Mouse (Mus musculus): Measurements from ENCODE around the gene Washc4. TPM values are rescaled to one million over a fixed set of nuclear protein-coding genes. Genes with fewer than 3 reads are reported as not detected.

The Washc4 gene
- polyA plus RNA-seq, 1 experiment, result 6.5 TPM

DNA sequence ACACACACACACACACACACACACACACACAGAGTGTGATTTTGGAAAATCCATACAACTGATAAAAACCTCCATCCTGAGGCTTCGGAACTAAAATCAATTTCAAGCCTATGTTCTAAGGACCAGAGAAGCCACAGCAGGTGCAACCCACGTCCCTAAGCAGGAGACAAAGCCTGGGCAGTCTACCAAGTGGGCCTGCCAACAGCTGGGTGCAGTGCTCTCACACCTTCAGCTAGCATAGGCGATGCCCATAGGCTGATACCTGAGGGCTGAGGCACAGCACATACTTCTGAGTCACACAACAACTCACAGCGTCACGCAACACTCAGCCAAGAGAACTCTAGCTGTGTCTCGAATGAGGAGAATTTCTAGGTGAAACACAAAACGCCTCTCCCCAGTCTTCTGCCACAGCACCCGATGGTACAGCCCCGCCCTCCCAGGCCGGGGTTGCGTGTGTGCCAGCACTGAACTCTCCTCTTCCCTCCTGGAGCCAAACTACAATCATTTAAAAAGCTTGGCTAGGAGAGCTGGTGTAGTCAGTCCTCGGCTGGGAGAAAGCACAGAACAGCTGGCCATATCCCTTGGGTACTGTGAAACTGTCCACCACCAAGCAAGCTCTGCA lies 75.4 kb downstream of the Washc4 start:
- H3K4me1 ChIP-seq (ENCODE audit: control insufficient read depth, insufficient read depth, insufficient read length, low read length), result no peaks in the 10 kb centered on the region
- no peak overlapping the region for H3K4me3 ChIP-seq (ENCODE audit: insufficient read depth, low read depth, low read length)
- no peak overlapping the region for H3K27ac ChIP-seq (replicated peaks; ENCODE audit: low read depth, low read length)

GRCm38 (mm10) chr10:83620350-83621055 lies 77.0 kb downstream of the Washc4 start:
- H3K27ac ChIP-seq (replicated peaks; ENCODE audit: low read depth, low read length), result no peak overlapping the region
- no peak overlapping the region for H3K4me3 ChIP-seq (ENCODE audit: insufficient read depth, low read depth, low read length)

GRCm38 (mm10) chr10:83624065-83624464 lies 80.5 kb downstream of the Washc4 start:
- Histone ChIP-seq H3K4me3 (ENCODE audit: insufficient read depth, low read depth, low read length) (no peak overlapping the region), H3K27ac (replicated peaks; ENCODE audit: low read depth, low read length) (no peak overlapping the region), H3K4me1 (ENCODE audit: control insufficient read depth, insufficient read depth, insufficient read length, low read length) (no peaks in the 10 kb centered on the region)

More at GRCm38 (mm10) chr10:83620350-83621055, 77.0 kb downstream of the Washc4 start:
- no peaks in the 10 kb centered on the region for H3K4me1 ChIP-seq (ENCODE audit: control insufficient read depth, insufficient read depth, insufficient read length, low read length)

DNA sequence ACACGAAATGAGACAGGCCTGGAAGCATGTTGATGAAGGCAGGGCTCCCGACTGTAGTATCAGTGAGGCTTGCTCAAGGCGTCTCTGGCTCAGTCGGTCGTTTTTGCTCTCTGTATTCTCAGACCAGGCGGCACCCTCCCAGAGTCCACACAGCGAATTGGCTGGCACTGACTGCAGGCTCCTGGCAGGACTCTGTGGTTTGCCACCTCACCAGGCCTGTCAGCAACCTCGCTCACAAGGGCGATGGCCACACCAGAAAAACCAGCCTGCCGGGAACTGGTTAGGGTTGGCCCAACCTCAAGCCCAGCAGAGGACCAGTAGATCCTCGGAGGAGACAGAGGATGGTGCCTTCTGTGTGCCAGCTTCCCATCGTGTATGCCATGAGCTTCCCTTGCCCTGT lies 81.3 kb downstream of the Washc4 start:
- no peak overlapping the region for H3K27ac ChIP-seq (replicated peaks; ENCODE audit: low read depth, low read length)
- H3K4me1 ChIP-seq (ENCODE audit: control insufficient read depth, insufficient read depth, insufficient read length, low read length), result no peaks in the 10 kb centered on the region
- H3K4me3 ChIP-seq (ENCODE audit: insufficient read depth, low read depth, low read length), result no peak overlapping the region

GRCm38 (mm10) chr10:83627113-83627687 lies 83.6 kb downstream of the Washc4 start:
- Histone ChIP-seq H3K27ac (replicated peaks; ENCODE audit: low read depth, low read length) (no peak overlapping the region), H3K4me3 (ENCODE audit: insufficient read depth, low read depth, low read length) (no peak overlapping the region), H3K4me1 (ENCODE audit: control insufficient read depth, insufficient read depth, insufficient read length, low read length) (no peaks in the 10 kb centered on the region)

- no peaks in the 10 kb centered on the region for H3K4me1 ChIP-seq (ENCODE audit: control insufficient read depth, insufficient read depth, insufficient read length, low read length)
- no peak overlapping the region for H3K27ac ChIP-seq (replicated peaks; ENCODE audit: low read depth, low read length)
- no peak overlapping the region for H3K4me3 ChIP-seq (ENCODE audit: insufficient read depth, low read depth, low read length)
Observed at GRCm38 (mm10) chr10:83628241-83628640, 84.7 kb downstream of the Washc4 start.

DNA sequence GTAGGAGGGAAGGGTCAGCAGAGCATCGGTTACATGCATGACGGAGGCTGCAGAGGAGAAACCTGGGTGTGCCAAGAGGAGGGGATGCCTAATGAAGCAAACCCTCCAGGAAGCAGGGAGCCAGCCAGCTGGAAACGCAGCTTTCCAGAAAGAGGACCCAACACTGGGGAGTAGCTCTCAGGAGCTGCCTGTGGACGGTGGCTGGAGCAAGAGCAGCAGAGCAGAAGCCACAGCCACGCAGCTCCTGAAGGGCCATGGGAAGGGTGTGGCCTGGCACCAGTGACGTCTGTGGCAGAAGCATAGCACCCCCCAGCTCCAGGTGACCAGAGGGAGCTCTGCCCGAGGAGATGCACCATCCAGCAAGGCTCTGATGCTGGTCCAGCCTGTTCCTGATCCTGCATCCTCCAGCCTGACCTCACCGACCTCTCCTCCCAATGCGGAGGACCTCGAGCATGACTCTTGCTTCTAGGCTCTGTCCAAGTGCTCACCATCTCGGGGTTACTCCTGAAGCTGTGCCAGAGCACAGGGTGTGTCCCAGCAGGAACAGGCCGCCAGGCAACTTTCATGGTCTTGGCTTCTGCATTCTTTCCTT lies 85.7 kb downstream of the Washc4 start:
- Histone ChIP-seq H3K4me3 (ENCODE audit: insufficient read depth, low read depth, low read length) (no peak overlapping the region), H3K4me1 (ENCODE audit: control insufficient read depth, insufficient read depth, insufficient read length, low read length) (no peaks in the 10 kb centered on the region), H3K27ac (replicated peaks; ENCODE audit: low read depth, low read length) (no peak overlapping the region)

DNA sequence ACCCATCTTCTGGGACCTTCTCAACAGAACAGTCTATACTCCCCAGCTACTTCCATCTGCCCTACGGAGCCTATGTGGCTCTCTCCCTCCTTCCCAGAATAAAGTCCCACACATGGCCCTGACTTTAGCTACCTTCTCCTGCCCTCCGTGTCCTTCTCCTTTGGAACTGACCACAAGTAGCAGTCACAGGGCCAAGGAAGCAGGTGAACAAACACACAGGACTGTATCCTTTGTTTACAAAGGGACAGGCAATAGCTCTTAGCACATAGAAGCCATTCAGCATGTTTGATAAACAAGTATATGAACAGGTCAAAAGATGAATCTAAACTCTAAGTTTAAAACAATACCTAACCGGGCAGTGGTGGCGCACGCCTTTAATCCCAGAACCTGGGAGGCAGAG lies 86.3 kb downstream of the Washc4 start:
- H3K27ac ChIP-seq (replicated peaks; ENCODE audit: low read depth, low read length), result no peak overlapping the region
- no peaks in the 10 kb centered on the region for H3K4me1 ChIP-seq (ENCODE audit: control insufficient read depth, insufficient read depth, insufficient read length, low read length)
- no peak overlapping the region for H3K4me3 ChIP-seq (ENCODE audit: insufficient read depth, low read depth, low read length)

DNA sequence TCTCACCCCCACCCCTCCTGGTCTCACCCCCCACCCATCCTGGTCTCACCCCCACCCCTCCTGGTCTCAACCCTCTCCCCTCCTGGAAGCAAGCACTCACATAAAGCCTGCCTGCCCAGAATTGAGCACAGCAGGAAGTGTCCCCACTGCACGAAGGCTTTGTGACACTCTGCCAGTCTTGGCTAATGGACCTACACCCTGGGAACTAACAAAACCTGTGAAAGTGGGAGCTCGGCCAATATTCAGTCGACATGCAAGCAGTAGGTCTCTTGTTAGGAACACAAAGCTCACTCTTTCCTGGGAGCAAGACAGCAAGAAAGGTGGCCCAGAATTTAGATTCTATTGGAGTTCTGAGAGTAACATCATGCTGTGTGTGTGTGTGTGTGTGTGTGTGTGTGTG lies 87.3 kb downstream of the Washc4 start:
- H3K4me1 ChIP-seq (ENCODE audit: control insufficient read depth, insufficient read depth, insufficient read length, low read length), result no peaks in the 10 kb centered on the region
- H3K4me3 ChIP-seq (ENCODE audit: insufficient read depth, low read depth, low read length), result no peak overlapping the region
- H3K27ac ChIP-seq (replicated peaks; ENCODE audit: low read depth, low read length), result no peak overlapping the region

DNA sequence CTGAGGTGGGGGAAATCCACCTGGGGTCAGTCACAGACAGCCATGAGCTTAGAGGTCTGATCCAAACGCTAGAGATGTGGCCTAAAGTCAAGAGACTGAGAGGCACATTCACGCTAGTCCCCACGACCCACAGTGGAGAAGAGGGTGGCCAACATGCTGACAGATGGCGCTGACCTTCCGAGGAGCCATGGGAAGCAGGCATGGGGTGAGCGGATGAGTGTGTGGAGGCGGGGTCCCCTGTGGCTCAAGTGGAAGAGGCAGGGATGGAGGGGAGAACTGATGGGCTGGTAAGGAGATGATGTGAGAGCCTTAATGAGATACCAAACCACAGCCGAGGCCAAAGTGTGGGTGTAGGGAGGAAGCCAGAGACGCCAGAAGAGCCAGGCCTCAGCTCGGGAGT lies 88.2 kb downstream of the Washc4 start:
- Histone ChIP-seq H3K4me1 (ENCODE audit: control insufficient read depth, insufficient read depth, insufficient read length, low read length) (no peaks in the 10 kb centered on the region), H3K27ac (replicated peaks; ENCODE audit: low read depth, low read length) (no peak overlapping the region), H3K4me3 (ENCODE audit: insufficient read depth, low read depth, low read length) (no peak overlapping the region)

DNA sequence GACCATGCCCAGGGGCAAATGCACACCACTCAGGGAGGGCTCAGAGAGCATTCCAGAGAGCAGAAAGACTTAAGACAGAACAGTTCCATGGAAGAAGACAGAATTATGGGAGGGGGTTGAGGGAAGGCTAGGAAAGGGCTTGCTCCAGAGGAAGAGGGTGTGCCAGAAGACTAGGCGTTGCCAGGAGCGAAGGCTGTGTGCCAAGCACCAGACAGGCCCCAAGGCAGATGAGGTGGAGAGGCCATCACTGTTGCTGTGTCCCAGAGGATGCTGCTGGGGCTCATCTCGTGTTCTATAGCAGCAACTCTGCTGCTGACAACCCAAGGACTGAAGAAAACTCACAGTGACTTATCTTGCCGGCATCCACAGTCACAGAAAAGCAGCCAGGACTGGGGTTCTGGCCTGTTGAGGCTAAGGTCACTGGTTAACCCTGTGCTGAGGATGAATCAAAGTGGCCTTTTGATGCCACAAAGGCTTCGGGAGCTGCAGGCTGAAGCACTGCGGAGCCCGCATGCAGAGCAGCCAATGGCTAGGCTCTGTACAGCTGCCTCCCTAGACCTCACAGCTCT lies 89.3 kb downstream of the Washc4 start:
- Histone ChIP-seq H3K27ac (replicated peaks; ENCODE audit: low read depth, low read length) (no peak overlapping the region), H3K4me3 (ENCODE audit: insufficient read depth, low read depth, low read length) (no peak overlapping the region), H3K4me1 (ENCODE audit: control insufficient read depth, insufficient read depth, insufficient read length, low read length) (peaks cover 2% of the 10 kb centered on the region; the same call in 1 of the 2 replicates)

DNA sequence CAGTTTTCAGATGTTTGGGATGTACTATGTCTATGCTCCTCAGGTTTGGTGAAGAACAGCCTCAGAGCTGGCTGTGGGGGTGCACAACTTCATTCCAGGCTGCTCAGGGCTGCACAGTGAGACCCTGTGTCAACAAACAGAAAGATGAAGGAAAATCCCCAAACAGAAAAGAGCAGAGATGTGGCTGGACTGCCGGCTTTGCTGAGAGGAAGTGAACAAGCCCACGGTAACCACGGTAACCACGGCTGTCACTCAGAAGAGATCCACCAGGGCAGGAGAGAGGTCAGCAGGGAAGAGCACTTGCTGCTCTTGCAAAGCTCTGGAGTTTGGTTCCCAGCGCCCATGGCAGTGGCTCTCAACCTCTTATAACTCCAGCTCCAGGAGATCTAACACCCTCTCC lies 90.9 kb downstream of the Washc4 start:
- H3K27ac ChIP-seq (replicated peaks; ENCODE audit: low read depth, low read length), result no peak overlapping the region
- peaks cover 4% of the 10 kb centered on the region; the same call in 1 of the 2 replicates for H3K4me1 ChIP-seq (ENCODE audit: control insufficient read depth, insufficient read depth, insufficient read length, low read length)
- H3K4me3 ChIP-seq (ENCODE audit: insufficient read depth, low read depth, low read length), result no peak overlapping the region

- no peak overlapping the region for H3K27ac ChIP-seq (replicated peaks; ENCODE audit: low read depth, low read length)
- H3K4me1 ChIP-seq (ENCODE audit: control insufficient read depth, insufficient read depth, insufficient read length, low read length), result peaks cover 4% of the 10 kb centered on the region; the same call in 1 of the 2 replicates
- no peak overlapping the region for H3K4me3 ChIP-seq (ENCODE audit: insufficient read depth, low read depth, low read length)
Observed at GRCm38 (mm10) chr10:83636191-83636590, 92.6 kb downstream of the Washc4 start.

DNA sequence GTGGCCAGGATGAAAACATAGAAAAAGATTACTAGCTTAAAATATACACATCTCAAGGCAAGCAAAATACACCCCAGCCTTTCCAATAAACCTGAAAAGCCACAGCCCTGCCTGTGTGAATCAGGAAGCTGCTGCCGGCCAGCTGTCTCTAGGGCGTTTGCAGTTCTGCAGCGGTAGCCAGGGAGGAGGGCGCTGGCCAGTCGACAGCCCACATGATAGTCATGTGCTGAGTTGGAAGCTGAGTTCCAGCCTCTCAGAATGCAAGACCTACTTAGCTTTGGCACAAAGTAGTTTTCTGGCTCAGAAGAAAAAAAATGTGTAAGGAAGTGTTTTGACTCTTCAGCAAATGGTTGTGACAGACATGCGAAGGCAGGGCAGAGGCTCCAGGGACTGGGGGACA lies 93.7 kb downstream of the Washc4 start:
- H3K4me1 ChIP-seq (ENCODE audit: control insufficient read depth, insufficient read depth, insufficient read length, low read length), result peaks cover 4% of the 10 kb centered on the region; the same call in 1 of the 2 replicates
- 0 out of 2 replicates have a peak overlapping the region, but pooled peaks have one; percentile 35 for H3K27ac ChIP-seq (replicated peaks; ENCODE audit: low read depth, low read length)
- H3K4me3 ChIP-seq (ENCODE audit: insufficient read depth, low read depth, low read length), result no peak overlapping the region

GRCm38 (mm10) chr10:83639881-83640386 lies 96.4 kb downstream of the Washc4 start:
- H3K4me1 ChIP-seq (ENCODE audit: control insufficient read depth, insufficient read depth, insufficient read length, low read length), result peaks cover 4% of the 10 kb centered on the region; the same call in 1 of the 2 replicates
- H3K27ac ChIP-seq (replicated peaks; ENCODE audit: low read depth, low read length), result 0 out of 2 replicates have a peak overlapping the region, but pooled peaks have one; percentile 32
- no peak overlapping the region for H3K4me3 ChIP-seq (ENCODE audit: insufficient read depth, low read depth, low read length)

Data from brown adipose tissue, adult 24 weeks (tissue).